Mouse (Mus musculus) hindbrain, postnatal 0 days (tissue): ENCODE results near the gene Trmt61a. TPM values are rescaled to one million over a fixed set of nuclear protein-coding genes. Genes with fewer than 3 reads are reported as not detected.

Experiments
- ATAC-seq: fragments of 200-750 bp; cut with Nextera tagmentation; 2 replicates; pipeline ENCODE4 v1.8.0; 2017; ENCODE audit warnings: mild to moderate bottlenecking, moderate TSS enrichment, moderate library complexity
- DNase-seq: peaks from one replicate; pipeline ENCODE4 v3.0.0-alpha.2; 2015; ENCODE audit warnings: low spot score
- H3K27ac ChIP-seq: fragments of 300-500 bp; sonication (generic); 2 replicates; pipeline ENCODE4 v1.5.1; 2014; ENCODE audit warnings: mild to moderate bottlenecking
- H3K27me3 ChIP-seq: fragments of 300-500 bp; sonication (generic); 2 replicates; pipeline ENCODE4 v1.6.1; 2014; ENCODE audit warnings: low read length, mixed read lengths; ENCODE audit not compliant: insufficient read depth
- H3K36me3 ChIP-seq: fragments of 300-500 bp; sonication (generic); 2 replicates; pipeline ENCODE4 v1.6.1; 2014; ENCODE audit warnings: low read length, mixed read lengths; ENCODE audit not compliant: insufficient read depth
- H3K4me1 ChIP-seq: fragments of 300-500 bp; sonication (generic); 2 replicates; pipeline ENCODE4 v1.6.1; 2014; ENCODE audit warnings: antibody characterized with exemption, low read length, mixed read lengths; ENCODE audit not compliant: insufficient read depth
- H3K4me2 ChIP-seq: fragments of 300-500 bp; sonication (generic); 2 replicates; pipeline ENCODE4 v1.6.1; 2014; ENCODE audit warnings: low read depth, mild to moderate bottlenecking, low read length, moderate library complexity, mixed read lengths
- H3K4me3 ChIP-seq: fragments of 300-500 bp; sonication (generic); 2 replicates; pipeline ENCODE4 v1.5.1; 2014; ENCODE audit warnings: low read length
- H3K9ac ChIP-seq: fragments of 300-500 bp; sonication (generic); replicated peaks from 2 replicates; pipeline ENCODE4 v1.6.1; 2014; ENCODE audit warnings: mild to moderate bottlenecking, low read length, moderate library complexity, mixed read lengths
- H3K9me3 ChIP-seq: fragments of 300-500 bp; sonication (generic); 2 replicates; pipeline ENCODE4 v1.6.1; 2016; ENCODE audit warnings: low read length, mixed read lengths
- CTCF ChIP-seq: IDR thresholded peaks from 2 replicates; pipeline ENCODE4 v1.5.1; 2016; ENCODE audit warnings: antibody characterized with exemption, control low read depth, low read depth
- WGBS: fragments of 180-500 bp; shearing (Covaris S2); extraction: QIAGEN DNeasy Blood & Tissue Kit; methylation state at CpG from one replicate; pipeline ENCODE4 v1.1.7; 2014; 5-methylcytosine and 5-hydroxymethylcytosine counted together
- polyA plus RNA-seq: library from polyadenylated mRNA; unstranded; fragments of >200 nt; fragmentation: Nextera tagmentation; extraction: Ambion mirVana; gene quantifications from 2 replicates; pipeline ENCODE4 v1.2.1, GENCODE M21; 2015
- total RNA-seq: library from RNA; depleted of rRNA; stranded (reverse); fragments of >200 nt; gene quantifications from 2 replicates; pipeline ENCODE4 v1.2.3, GENCODE M21; 2014

Gene Trmt61a
- total and polyA plus RNA-seq, 2 experiments from 2014 or later = 9.2 to 29.7 TPM

DNA sequence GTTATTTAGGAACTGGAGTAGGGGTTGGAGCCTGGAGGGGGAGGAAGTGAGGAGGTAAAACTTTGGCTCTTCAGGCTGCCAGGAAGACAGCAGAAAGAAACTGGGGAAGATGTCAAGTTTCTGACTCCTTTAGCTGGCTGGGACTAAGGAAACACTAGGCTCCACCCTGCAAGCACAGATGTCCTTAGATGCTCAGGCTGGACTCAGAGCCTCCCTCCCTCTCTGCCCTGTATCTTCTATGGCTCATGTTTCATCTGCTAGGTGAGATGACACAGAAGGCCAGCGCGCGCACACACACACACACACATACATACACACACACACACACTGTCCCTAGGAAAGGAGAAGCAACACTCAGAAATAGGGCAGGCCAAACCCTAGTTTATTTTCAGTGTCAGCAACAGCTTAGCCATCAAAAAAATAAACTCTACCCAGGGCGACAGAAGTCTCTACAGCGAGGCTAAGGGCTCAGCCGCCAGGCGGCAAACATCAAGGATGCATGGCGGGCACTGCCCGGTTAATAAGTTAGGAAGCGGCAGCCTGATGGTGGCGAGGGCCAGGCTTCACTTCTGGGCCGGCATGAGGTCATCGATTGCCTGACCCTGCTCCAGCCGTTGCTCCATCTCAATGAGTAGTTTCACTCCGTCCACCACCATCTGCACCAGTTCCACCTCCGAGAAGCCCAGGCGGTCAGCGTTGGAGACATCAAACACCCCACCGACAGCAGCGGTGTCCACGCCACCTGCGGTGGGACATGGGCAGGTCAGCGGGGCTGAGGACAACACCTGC lies 8.7 kb upstream of the Trmt61a start:
- Histone ChIP-seq H3K9ac (peak overlapping the region; percentile 97), H3K27ac (peak overlapping the region; percentile 71), H3K36me3 (0 out of 2 replicates have a peak, but pooled peaks cover 5% of the 10 kb centered on the region), H3K4me2 (peak overlapping the region; percentile 77), H3K9me3 (no peaks in the 10 kb centered on the region), H3K4me1 (peaks cover 17% of the 10 kb centered on the region), H3K4me3 (peak overlapping the region; percentile 85), H3K27me3 (no peaks in the 10 kb centered on the region)
- 36% methylated on average over 23 of the region's 23 CpGs for WGBS
- DNase-seq = peak; percentile 33
- TF ChIP-seq CTCF = peak; percentile 6; the same call in 1 of the 2 replicates
- no peak for ATAC-seq

DNA sequence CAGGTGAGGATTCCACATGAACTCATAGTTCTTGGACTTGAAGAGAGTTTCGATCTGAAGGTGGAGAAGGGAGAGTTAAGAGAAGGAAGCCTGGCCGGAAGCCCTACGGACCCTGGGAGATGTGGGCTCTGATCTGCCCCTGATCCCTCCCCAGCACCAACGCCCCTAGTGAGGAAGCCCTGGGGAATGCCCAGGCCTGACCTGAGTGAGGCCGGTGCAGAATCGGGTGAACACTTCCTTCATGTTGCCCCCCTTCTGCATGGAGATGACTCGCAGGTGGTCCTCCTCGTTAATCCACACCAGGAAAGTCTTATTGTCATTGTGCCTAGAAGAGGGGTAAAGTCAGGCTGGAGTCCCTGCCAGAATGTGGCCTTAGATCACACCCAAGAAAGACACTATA lies 7.9 kb upstream of the Trmt61a start:
- peak overlapping the region; percentile 71; the same call in 1 of the 2 replicates for H3K27ac ChIP-seq
- H3K9ac ChIP-seq = peak overlapping the region; percentile 97
- ATAC-seq (no peak), DNase-seq (no peak)
- 0 out of 2 replicates have a peak, but pooled peaks cover 5% of the 10 kb centered on the region for H3K36me3 ChIP-seq
- no peaks in the 10 kb centered on the region for H3K9me3 ChIP-seq
- 29% methylated on average over 8 of the region's 8 CpGs for WGBS
- H3K4me1 ChIP-seq = peaks cover 17% of the 10 kb centered on the region
- TF ChIP-seq CTCF = no peak
- H3K4me3 ChIP-seq = peak overlapping the region; percentile 85
- H3K4me2 ChIP-seq = peak overlapping the region; percentile 77
- H3K27me3 ChIP-seq = no peaks in the 10 kb centered on the region

DNA sequence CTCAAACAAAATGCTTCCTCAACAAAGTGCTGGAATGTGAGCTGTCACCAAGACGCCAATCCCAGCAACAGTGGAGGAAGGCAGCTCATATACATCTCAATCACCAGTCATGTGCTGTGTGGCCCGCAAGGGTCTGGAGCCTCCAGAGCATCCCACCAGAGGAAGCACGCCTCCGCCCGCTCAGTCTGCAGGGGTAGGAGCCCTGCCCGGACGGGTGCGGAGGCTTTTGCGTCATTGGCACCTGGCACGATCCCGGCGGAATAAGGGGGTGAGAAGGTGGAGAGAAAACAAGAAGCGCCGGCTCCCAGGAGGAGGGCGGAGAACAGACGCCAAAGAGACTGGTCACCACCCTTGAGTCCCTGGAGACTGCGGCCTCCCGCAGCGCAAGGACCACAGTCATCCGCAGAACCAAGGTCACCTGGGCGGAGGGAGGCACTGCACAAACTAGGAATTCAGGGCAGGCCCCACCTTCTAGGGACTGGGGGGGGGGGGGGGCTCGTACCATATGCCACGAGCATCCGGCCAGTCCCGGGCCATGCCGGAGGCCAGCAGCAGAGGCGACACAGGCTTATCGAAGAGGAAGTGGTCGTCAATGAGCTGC lies 7.4 kb upstream of the Trmt61a start:
- peak; percentile 46 for DNase-seq
- peak overlapping the region; percentile 77 for H3K4me2 ChIP-seq
- WGBS = 4% methylated on average over 29 of the region's 29 CpGs

DNA sequence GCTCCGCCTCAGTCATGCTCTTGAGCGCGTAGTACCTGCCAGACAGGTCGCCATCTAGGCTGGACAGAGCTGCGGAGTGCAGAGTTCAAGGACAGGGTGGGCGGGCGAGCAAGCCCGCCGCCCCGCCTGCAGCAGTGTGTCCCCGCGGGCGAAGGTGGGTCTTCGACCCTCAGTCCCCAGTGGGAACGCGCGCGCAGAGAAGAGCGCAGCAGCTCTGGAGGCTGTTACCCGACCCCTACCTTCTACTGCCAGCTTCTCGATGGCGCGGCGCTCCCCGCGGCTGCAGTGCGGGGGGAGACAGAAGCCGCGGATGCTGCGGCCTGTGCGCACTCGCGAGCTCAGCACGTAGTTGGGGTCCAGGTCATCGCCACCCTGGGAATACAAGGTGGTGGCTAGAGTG lies 6.9 kb upstream of the Trmt61a start:
- Histone ChIP-seq H3K27me3 (no peaks in the 10 kb centered on the region), H3K36me3 (0 out of 2 replicates have a peak, but pooled peaks cover 5% of the 10 kb centered on the region), H3K4me2 (peak overlapping the region; percentile 77), H3K9ac (peak overlapping the region; percentile 97), H3K9me3 (no peaks in the 10 kb centered on the region), H3K4me3 (peak overlapping the region; percentile 85), H3K4me1 (peaks cover 17% of the 10 kb centered on the region), H3K27ac (peak overlapping the region; percentile 97)
- ATAC-seq (0 out of 2 replicates have a peak, but pooled peaks have one; percentile 0), DNase-seq (peak; percentile 43)
- no peak for TF ChIP-seq CTCF
- WGBS = 1% methylated on average over 35 of the region's 35 CpGs

More for the DNA sequence above, 7.4 kb upstream of the Trmt61a start:
- Histone ChIP-seq H3K27me3 (no peaks in the 10 kb centered on the region), H3K27ac (peak overlapping the region; percentile 97; the same call in 1 of the 2 replicates), H3K36me3 (0 out of 2 replicates have a peak, but pooled peaks cover 5% of the 10 kb centered on the region), H3K9ac (peak overlapping the region; percentile 97), H3K9me3 (no peaks in the 10 kb centered on the region), H3K4me1 (peaks cover 17% of the 10 kb centered on the region), H3K4me3 (peak overlapping the region; percentile 85)
- ATAC-seq = no peak
- TF ChIP-seq CTCF = no peak

DNA sequence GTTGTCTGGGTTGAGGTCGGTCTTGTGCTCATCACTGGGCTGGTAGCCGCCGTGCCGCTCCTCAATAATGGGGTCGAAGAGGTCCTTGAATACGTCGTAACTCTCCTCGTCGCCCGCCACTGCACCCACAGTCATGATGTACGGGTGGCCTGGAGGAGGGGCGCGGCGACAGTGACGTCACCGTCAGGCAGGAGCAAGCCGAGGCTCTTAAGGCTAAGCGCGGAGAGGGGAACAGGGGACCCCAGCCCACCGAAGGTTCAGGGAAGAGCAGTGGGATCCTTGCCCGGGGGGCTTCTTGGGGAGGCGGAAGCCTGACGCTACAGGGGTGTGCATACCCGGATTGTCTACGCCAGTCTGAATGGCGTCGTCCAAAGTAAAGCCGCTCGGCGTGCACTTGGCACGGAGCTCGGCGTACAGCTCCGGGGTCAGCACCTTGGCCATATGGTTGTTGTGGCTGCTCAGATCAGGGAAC lies 6.4 kb upstream of the Trmt61a start:
- Histone ChIP-seq H3K36me3 (0 out of 2 replicates have a peak, but pooled peaks cover 5% of the 10 kb centered on the region), H3K4me2 (peak overlapping the region; percentile 77), H3K9me3 (no peaks in the 10 kb centered on the region), H3K27me3 (no peaks in the 10 kb centered on the region), H3K9ac (peak overlapping the region; percentile 97), H3K4me1 (peaks cover 17% of the 10 kb centered on the region), H3K27ac (peak overlapping the region; percentile 97), H3K4me3 (peak overlapping the region; percentile 85)
- TF ChIP-seq CTCF = no peak
- under 1% methylated on average over 34 of the region's 34 CpGs for WGBS
- DNase-seq (peak; percentile 80), ATAC-seq (peak; percentile 50)

DNA sequence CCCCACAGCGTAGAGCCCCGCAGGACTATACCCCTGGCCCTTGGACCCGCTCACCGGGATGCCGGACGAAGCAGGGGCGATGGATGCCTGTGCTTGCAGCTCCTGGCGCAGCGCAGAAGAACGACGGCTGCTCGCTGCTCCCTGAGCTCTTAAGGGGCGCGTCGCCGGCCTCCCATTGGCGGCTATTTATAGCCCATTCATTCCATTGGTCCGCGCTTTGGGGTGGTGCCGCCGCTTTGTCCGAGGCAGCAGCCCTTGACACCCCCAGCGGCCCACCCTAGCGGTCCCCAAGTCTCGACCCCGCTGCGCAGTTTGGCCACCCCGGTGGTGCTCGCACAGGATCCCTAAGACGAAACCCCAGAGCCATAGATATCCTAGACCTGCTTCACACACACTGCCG lies 5.7 kb upstream of the Trmt61a start, which contains the start of gene Ckb:
Ckb (minus strand) TSS at position 163 of the 400 bp plus-strand sequence.
- Histone ChIP-seq H3K36me3 (0 out of 2 replicates have a peak, but pooled peaks cover 5% of the 10 kb centered on the region), H3K9ac (peak within 1 kb of the TSS; percentile 97), H3K9me3 (no peaks in the 10 kb centered on the region), H3K27ac (peak within 1 kb of the TSS; percentile 97), H3K27me3 (no peaks in the 10 kb centered on the region), H3K4me3 (peak within 1 kb of the TSS; percentile 85), H3K4me2 (peak within 1 kb of the TSS; percentile 77), H3K4me1 (peaks cover 19% of the 10 kb centered on the region)
- no peak for TF ChIP-seq CTCF
- DNase-seq = peak; percentile 96
- ATAC-seq = peak; percentile 88
- WGBS = 0% methylated on average over 31 of the region's 31 CpGs
